Mouse (Mus musculus) urinary bladder, postnatal 25 days (tissue): Measurements from ENCODE around the gene Ric1.
"Not testable (repeated sequence)": the region's sequence is repeated elsewhere in the genome, so short reads cannot be mapped to it uniquely, and the experiment has no call there.

Experiments used
- DNase-seq: peaks from one replicate; pipeline ENCODE4 v3.0.0; 2022; ENCODE audit warnings: low spot score

Ric1 gene

GRCm38 (mm10) chr19:29497874-29498273 is 24.2 kb upstream of the Ric1 start:
- no peak for DNase-seq

DNA sequence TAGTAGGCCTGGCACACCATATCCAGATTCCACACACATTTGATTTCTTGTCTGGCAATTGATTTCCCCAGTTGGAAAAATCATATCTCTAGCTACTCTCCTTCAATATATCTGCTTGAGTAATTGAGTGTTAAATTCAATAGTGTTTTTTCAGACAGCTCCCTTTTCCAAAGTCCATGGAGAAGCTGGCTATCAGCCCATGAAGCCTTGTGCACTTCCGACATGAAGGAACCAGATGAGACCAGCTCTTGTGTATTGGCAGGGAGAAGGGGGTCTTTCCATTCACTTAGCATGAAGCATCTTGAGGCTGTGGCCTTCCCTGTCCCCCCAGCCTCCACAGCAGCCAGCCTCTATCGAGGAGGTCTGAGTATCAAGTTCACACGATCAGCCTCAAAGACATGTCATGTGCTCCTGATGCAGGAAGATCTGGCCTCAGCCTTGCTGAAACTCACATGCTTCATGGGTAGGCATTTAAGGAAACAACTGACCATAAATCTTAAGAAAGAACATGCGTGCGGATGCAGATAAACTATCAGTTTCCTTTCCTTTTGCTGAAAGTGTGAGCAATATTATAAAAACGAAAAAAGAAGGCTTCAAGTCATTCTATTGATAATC is 23.1 kb upstream of the Ric1 start:
- no peak for DNase-seq

GRCm38 (mm10) chr19:29500333-29500732 is 21.7 kb upstream of the Ric1 start:
- DNase-seq, result no peak

DNA sequence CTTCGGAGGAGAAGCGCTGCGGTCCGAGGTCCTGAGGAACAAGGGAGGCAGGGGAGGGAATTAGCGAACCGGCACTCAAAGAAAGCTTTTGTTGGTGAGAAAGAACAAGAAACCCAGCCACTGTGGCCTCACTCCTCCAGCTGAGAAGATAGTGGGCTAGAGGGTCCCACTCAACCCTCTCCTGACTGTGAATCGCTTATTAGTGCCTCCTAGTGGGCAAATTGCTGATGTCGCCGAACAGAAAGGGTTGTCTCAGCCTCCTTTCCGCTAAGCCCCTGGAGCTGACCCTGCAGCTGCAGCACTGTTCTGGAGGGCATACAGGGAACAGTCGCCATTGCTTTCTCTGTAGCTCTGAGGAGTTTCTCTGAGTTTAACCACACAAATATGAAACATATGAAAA is 21.0 kb upstream of the Ric1 start:
- DNase-seq, result no peak

DNA sequence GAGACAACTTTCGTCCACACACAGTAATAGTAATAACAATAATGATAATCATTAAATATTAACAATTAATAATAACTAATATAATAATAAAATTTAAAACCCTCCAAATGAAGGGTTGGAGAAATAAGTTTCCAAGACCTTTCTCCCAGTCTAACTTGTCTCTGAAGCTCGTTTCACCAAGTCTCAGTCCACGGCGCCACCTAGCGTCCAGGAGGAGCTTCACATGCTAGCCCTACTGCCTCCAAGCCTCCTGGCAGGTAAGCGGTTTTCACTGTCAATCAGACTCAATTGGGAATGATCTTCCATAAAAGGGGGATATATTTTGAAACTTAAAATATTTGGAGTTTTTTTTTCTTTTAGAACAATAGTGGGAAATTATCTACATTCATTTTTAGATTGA is 20.6 kb upstream of the Ric1 start:
- DNase-seq, result peak; percentile 89

- no peak for DNase-seq
Observed at GRCm38 (mm10) chr19:29504131-29504530, 18.0 kb upstream of the Ric1 start.

GRCm38 (mm10) chr19:29505617-29506016 is 16.5 kb upstream of the Ric1 start:
- DNase-seq, result no peak

DNA sequence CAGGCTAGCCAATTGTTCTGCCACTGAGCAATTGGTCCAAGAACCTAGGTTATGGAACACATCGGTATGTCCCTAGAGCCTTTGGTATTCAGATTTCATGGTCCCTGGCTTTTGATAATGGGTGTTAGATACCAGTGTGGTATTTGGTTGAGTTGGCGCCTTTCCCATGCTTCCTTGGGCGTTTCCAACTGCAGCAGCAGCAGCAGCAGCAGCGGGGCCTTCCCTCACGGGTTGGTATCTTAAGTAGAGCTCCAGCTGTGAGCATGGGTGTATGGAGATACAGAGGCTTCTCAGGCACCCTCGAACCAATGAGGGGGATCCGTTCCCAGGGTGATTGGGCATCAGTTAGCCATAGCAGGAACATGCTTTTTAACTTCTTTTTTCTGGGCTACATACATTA is 13.9 kb upstream of the Ric1 start:
- DNase-seq, result no peak

- no peak for DNase-seq
Observed at GRCm38 (mm10) chr19:29509857-29510256, 12.2 kb upstream of the Ric1 start.

DNA sequence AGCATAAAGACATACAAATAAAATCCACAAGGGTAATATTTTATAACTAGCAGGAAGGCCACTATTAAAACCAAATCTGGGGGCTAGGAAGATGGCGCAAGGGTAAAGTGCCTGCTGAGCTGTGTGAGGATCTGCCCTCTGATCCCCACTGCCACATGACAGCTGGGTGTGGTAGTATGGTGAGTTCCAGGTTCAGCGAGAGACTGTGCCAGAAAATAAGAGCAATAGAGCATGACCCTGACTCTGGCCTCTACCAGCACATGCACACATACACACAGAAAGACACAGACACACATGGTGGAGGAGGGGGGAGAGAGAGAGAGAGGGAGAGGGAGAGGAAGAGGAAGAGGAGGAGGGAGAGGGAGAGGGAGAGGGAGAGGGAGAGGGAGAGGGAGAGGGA is 10.3 kb upstream of the Ric1 start:
- DNase-seq, result no peak

DNA sequence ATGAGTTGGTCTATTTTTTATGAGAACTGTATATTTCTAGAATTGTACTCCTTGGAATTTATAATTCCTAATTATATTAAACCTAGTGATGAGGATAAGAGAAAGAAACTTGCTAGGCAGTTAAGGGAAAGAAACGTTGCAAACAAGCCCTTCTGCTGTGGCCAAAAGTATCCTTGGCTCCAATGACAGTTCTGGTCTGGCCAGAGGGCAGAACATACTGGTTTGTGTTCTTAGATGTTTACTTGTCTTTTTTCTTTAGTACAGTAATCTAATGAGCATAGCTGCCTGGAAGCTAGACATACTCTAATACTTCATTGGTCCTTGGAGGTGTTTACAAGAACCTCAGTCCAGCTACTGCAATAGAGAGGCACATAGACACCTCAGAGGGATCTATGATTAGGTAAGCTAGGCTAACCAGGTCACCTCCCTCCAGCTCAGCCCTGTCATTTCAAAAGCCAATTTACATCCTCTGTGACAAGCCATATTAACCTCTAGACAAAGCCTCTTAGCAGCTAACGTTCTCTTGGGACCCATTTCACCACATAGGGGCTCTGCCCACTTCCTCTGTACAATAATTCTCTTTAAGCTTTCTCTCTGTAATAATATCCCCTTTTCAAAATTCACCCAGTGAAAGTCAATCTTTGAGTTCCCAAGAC is 8.8 kb upstream of the Ric1 start:
- DNase-seq, result no peak

GRCm38 (mm10) chr19:29514130-29514529 is 8.0 kb upstream of the Ric1 start:
- DNase-seq, result no peak

- DNase-seq, result no peak
Observed at GRCm38 (mm10) chr19:29515386-29515785, 6.7 kb upstream of the Ric1 start.

- DNase-seq, result no peak
Observed at GRCm38 (mm10) chr19:29515991-29516390, 6.1 kb upstream of the Ric1 start.

DNA sequence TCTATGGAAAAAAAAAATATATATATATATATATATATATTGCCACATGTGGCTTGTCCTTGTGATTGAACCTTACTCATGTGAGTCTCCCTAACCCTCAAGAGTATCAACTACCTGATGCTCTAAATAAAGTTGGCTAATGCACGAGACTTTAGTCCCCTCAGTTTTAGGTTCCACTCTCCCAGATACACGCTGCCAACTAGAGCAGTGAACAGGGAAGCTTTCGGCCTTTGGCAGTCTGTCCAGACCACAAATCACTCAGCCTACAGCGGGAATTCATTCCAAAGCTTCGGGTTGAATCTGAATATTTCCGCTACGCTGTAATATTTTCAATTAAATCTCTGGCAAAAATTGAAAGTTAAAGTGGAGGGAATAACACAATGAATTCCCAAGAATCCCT is 3.7 kb upstream of the Ric1 start:
- no peak for DNase-seq

GRCm38 (mm10) chr19:29518922-29519321 is 3.2 kb upstream of the Ric1 start:
- no peak for DNase-seq

DNA sequence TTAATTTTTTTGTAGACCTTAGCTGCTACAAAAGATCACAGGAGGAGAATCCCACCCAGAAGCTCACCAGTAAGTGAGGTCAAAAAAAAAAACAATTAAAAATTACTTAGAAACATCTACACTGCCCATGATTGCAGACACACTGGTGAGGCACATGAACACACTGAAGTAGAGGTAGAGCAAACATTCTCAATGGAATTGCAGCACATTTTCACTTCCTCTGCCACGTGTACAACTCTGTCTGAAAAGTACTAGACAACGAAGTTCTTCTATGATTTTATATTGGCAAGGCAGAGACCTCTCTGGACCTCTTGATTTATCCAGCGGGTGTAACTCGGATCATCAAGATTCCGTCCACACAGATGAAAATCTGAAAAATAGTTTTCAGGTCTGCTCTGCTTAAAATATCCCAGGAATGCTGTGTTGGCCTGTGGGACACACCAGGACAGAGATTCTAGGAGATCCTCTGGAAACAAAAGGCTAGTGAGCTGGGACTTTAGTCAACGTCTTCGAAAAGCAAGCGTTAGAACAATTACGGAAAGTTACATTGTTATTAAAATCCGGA is 1.0 kb upstream of the Ric1 start:
- no peak for DNase-seq

GRCm38 (mm10) chr19:29522445-29523229 is 555 bp downstream of the Ric1 start:
- peak; percentile 52 for DNase-seq

GRCm38 (mm10) chr19:29523230-29523582 is 1.1 kb downstream of the Ric1 start:
- DNase-seq, result no peak

- DNase-seq, result no peak
Observed at GRCm38 (mm10) chr19:29523701-29524100, 1.6 kb downstream of the Ric1 start.

DNA sequence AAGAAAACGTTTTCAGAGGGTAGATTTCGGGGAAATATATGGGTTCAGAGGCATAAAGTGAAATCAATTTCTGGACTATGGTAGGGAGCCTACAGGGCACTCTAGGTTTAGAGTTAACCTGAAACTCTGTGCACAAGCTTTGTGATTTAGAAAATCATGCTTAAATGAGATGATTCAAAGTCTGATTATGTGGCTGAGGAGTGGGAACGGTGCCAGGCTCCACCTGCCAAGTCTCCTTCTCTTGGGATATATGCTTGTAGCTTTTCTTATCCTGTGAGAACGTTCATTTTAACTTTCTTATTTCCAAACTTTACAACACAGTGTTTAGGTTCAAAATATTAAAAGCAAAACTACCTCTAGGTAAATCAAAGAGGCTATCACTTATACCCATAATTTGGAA is 2.5 kb downstream of the Ric1 start:
- no peak for DNase-seq

GRCm38 (mm10) chr19:29525588-29525987 is 3.5 kb downstream of the Ric1 start:
- not testable (repeated sequence) for DNase-seq

- DNase-seq, result no peak
Observed at GRCm38 (mm10) chr19:29526837-29527236, 4.8 kb downstream of the Ric1 start.
